Mouse (Mus musculus) brain, embryonic 14.5 days (tissue): ENCODE measurements around the gene Ell.

Source experiments
- CTCF ChIP-seq: fragments of 200-500 bp; IDR thresholded peaks from 2 replicates; pipeline ENCODE4 v1.5.1; 2012; ENCODE audit warnings: inconsistent platforms, mild to moderate bottlenecking, moderate library complexity, borderline replicate concordance; ENCODE audit not compliant: insufficient read depth, insufficient read length; ENCODE audit errors: extremely low read depth
- POLR2A ChIP-seq: fragments of 200-500 bp; IDR thresholded peaks from 2 replicates; pipeline ENCODE4 v1.6.1; 2012; ENCODE audit warnings: mild to moderate bottlenecking, inconsistent platforms, borderline replicate concordance; ENCODE audit not compliant: poor library complexity, insufficient read depth, insufficient read length, severe bottlenecking; ENCODE audit errors: extremely low read depth

- TF ChIP-seq CTCF (no peak), POLR2A (no peak)
Observed at GRCm38 (mm10) chr8:70602139-70602811, 63.0 kb downstream of the Ell start.
